Mouse (Mus musculus): ENCODE measurements around the gene Clca3a1.

The Clca3a1 gene

GRCm38 (mm10) chr3:144719088-144719900, 41.5 kb downstream of the Clca3a1 start:
- no peak for DNase-seq (ENCODE audit: low read depth, low spot score)

GRCm38 (mm10) chr3:144718706-144719087, 42.1 kb downstream of the Clca3a1 start:
- DNase-seq (ENCODE audit: low read depth, low spot score), result no peak

GRCm38 (mm10) chr3:144717835-144718234, 42.9 kb downstream of the Clca3a1 start:
- DNase-seq (ENCODE audit: low read depth, low spot score), result no peak

GRCm38 (mm10) chr3:144717121-144717520, 43.7 kb downstream of the Clca3a1 start:
- DNase-seq (ENCODE audit: low read depth, low spot score), result no peak

GRCm38 (mm10) chr3:144715901-144716300, 44.9 kb downstream of the Clca3a1 start:
- DNase-seq (ENCODE audit: low read depth, low spot score), result no peak

- no peak for DNase-seq (ENCODE audit: low read depth, low spot score)
These were observed 45.7 kb downstream of the Clca3a1 start for GRCm38 (mm10) chr3:144715033-144715432.

- no peak for DNase-seq (ENCODE audit: low read depth, low spot score)
These were observed 46.2 kb downstream of the Clca3a1 start for GRCm38 (mm10) chr3:144714606-144715005.

- no peak for DNase-seq (ENCODE audit: low read depth, low spot score)
These were observed 46.7 kb downstream of the Clca3a1 start for GRCm38 (mm10) chr3:144714126-144714525.

GRCm38 (mm10) chr3:144711607-144712206, 49.1 kb downstream of the Clca3a1 start:
- no peak for DNase-seq (ENCODE audit: low read depth, low spot score)

GRCm38 (mm10) chr3:144708612-144709011, 52.2 kb downstream of the Clca3a1 start:
- DNase-seq (ENCODE audit: low read depth, low spot score), result no peak

GRCm38 (mm10) chr3:144703959-144704358, 56.8 kb downstream of the Clca3a1 start:
- DNase-seq (ENCODE audit: low read depth, low spot score), result no peak

GRCm38 (mm10) chr3:144698790-144699433, 61.9 kb downstream of the Clca3a1 start:
- no peak for DNase-seq (ENCODE audit: low read depth, low spot score)

- DNase-seq (ENCODE audit: low read depth, low spot score), result no peak
These were observed 62.8 kb downstream of the Clca3a1 start for GRCm38 (mm10) chr3:144697942-144698341.

- DNase-seq (ENCODE audit: low read depth, low spot score), result no peak
These were observed 63.6 kb downstream of the Clca3a1 start for GRCm38 (mm10) chr3:144697154-144697553.

- DNase-seq (ENCODE audit: low read depth, low spot score), result no peak
These were observed 65.8 kb downstream of the Clca3a1 start for GRCm38 (mm10) chr3:144694941-144695340.

GRCm38 (mm10) chr3:144694040-144694439, 66.7 kb downstream of the Clca3a1 start:
- no peak for DNase-seq (ENCODE audit: low read depth, low spot score)

- DNase-seq (ENCODE audit: low read depth, low spot score), result no peak
These were observed 68.7 kb downstream of the Clca3a1 start for GRCm38 (mm10) chr3:144692052-144692451.

- no peak for DNase-seq (ENCODE audit: low read depth, low spot score)
These were observed 71.5 kb downstream of the Clca3a1 start for GRCm38 (mm10) chr3:144689236-144689635.

GRCm38 (mm10) chr3:144688284-144688683, 72.5 kb downstream of the Clca3a1 start:
- DNase-seq (ENCODE audit: low read depth, low spot score), result no peak

GRCm38 (mm10) chr3:144687618-144688017, 73.2 kb downstream of the Clca3a1 start:
- DNase-seq (ENCODE audit: low read depth, low spot score), result no peak

GRCm38 (mm10) chr3:144686146-144686545, 74.6 kb downstream of the Clca3a1 start:
- DNase-seq (ENCODE audit: low read depth, low spot score), result no peak

GRCm38 (mm10) chr3:144683136-144683814, 77.5 kb downstream of the Clca3a1 start:
- no peak for DNase-seq (ENCODE audit: low read depth, low spot score)

Measured in telencephalon, adult 2 months (tissue).